23 mouse cellular contexts compared by ENCODE assay signal in the genomic region with DNA sequence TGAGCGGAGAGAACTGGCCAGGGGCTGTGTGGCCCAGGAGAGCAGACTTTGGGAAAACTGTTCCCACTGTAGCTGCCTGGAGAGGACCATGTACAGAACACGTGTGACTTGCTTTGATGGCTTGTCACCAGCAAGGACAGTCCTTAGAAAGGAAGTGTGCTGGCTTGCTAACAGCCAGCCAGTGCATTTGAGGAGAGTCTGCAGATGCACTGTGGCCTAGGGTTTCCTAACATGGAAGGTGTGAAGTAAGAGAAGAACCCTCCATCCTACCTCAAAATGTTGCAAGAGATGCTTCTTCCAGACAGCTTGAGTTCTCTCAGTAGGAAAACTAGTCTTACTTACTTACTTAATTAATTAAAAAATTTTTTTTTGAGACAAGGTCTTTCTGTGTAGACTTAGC.
DNase-seq lines count a peak whose midpoint lies in the region; ATAC-seq and TF ChIP-seq lines count a peak whose summit lies in the region.
"Had no signal": no experiment of that assay in that cellular context is flagged by ENCODE, and none has a peak within 500 bp of the region (broad histone marks: within the 10 kb centered on the region; RNA-seq: fewer than 3 reads in every experiment).

No protein-coding gene starts in this region.

- H3K9me3 ChIP-seq in limb, embryonic 10.5 days (replicated peaks): no peaks in the 10 kb centered on the region
- H3K9me3 ChIP-seq: embryonic facial prominence, embryonic 10.5 days; embryonic facial prominence, embryonic 12.5 days; forebrain, embryonic 13.5 days; forebrain, embryonic 15.5 days; G1E had no signal

- ATAC-seq in megakaryocyte, adult 5-6 weeks (ENCODE audit: poor library complexity, severe bottlenecking): peak; percentile 69
- ATAC-seq: activated CD4-positive, CD25-positive, alpha-beta regulatory T cell, adult 4 months; CD4-positive, CD25-positive, alpha-beta regulatory T cell, adult 4 months; forebrain, embryonic 13.5 days; forebrain, embryonic 15.5 days; forebrain, postnatal 0 days; Patski had no signal

- no peak overlapping the region for H3K4me3 ChIP-seq in bone marrow, adult 2 months (replicated peaks; ENCODE audit: control insufficient read depth, low read depth, low read length)
- H3K4me3 ChIP-seq in limb, embryonic 10.5 days: no peak overlapping the region
- H3K4me3 ChIP-seq: embryonic facial prominence, embryonic 10.5 days; embryonic facial prominence, embryonic 12.5 days; forebrain, embryonic 13.5 days; forebrain, embryonic 15.5 days had no signal

- TF ChIP-seq POLR2A in bone marrow, adult 2 months (IDR thresholded peaks at IDR 0.05; ENCODE audit: borderline replicate concordance, control insufficient read depth, low read depth, low read length): no peak

- H3K36me3 ChIP-seq in limb, embryonic 10.5 days: no peaks in the 10 kb centered on the region
- H3K36me3 ChIP-seq: embryonic facial prominence, embryonic 10.5 days; embryonic facial prominence, embryonic 12.5 days; forebrain, embryonic 15.5 days had no signal

- no peak for DNase-seq in limb, embryonic 10.5 days (ENCODE audit: low spot score)
- DNase-seq in layer of hippocampus, postnatal 36 days: no peak
- no peak for DNase-seq in layer of hippocampus, postnatal 14 days (ENCODE audit: low spot score in 2 of 2)
- DNase-seq: adrenal gland, postnatal 10 days; adrenal gland, postnatal 25 days; B cell, adult 2 months; cerebellum, adult 11-12 months; cerebellum, adult 2 months; cerebellum, adult 9-10 months; cerebellum, postnatal 10 days; cerebellum, postnatal 25 days; forebrain, postnatal 0 days had no signal

- peak overlapping the region; percentile 10; the same call in 1 of the 2 replicates for H3K27ac ChIP-seq in bone marrow, adult 2 months (ENCODE audit: control insufficient read depth, insufficient read depth, low read depth, low read length, poor library complexity)
- no peak overlapping the region for H3K27ac ChIP-seq in limb, embryonic 10.5 days
- H3K27ac ChIP-seq: embryonic facial prominence, embryonic 10.5 days; embryonic facial prominence, embryonic 12.5 days; forebrain, embryonic 13.5 days; forebrain, embryonic 15.5 days had no signal

- H3K4me1 ChIP-seq in bone marrow, adult 2 months (ENCODE audit: control insufficient read depth, insufficient read depth, low read length): peaks cover 8% of the 10 kb centered on the region
- peaks cover under 1% of the 10 kb centered on the region; the same call in 1 of the 2 replicates for H3K4me1 ChIP-seq in limb, embryonic 10.5 days
- H3K4me1 ChIP-seq: embryonic facial prominence, embryonic 10.5 days; embryonic facial prominence, embryonic 12.5 days; forebrain, embryonic 15.5 days had no signal

- TF ChIP-seq CTCF in bone marrow, adult 2 months (IDR thresholded peaks at IDR 0.05; ENCODE audit: control insufficient read depth, insufficient read depth, low read length): no peak

- H3K27me3 ChIP-seq in limb, embryonic 10.5 days (ENCODE audit: low read depth, poor library complexity, severe bottlenecking): no peaks in the 10 kb centered on the region
- H3K27me3 ChIP-seq: CH12.LX; embryonic facial prominence, embryonic 12.5 days; forebrain, embryonic 13.5 days; forebrain, embryonic 15.5 days; Patski had no signal

- WGBS in bone marrow, adult 2 months: 55% methylated on average over 2 of the region's 2 CpGs
- WGBS in limb, embryonic 10.5 days: 87% methylated on average over 2 of the region's 2 CpGs
